Mouse (Mus musculus): Measurements from ENCODE around the gene Itgb1. TPM values are rescaled to one million over a fixed set of nuclear protein-coding genes. Genes with fewer than 3 reads are reported as not detected.

Gene Itgb1
- total RNA-seq, 2 experiments from 2014 or later = 33.6 to 34.3 TPM

GRCm38 (mm10) chr8:128680548-128681325 lies 4.7 kb upstream of the Itgb1 start:
- DNase-seq (ENCODE audit: low spot score in 2 of 2) = no peak

GRCm38 (mm10) chr8:128681970-128682369 lies 3.5 kb upstream of the Itgb1 start:
- DNase-seq (ENCODE audit: low spot score in 2 of 2) = no peak

- DNase-seq (ENCODE audit: low spot score in 2 of 2) = no peak
These were observed 596 bp upstream of the Itgb1 start for GRCm38 (mm10) chr8:128684609-128685506.

GRCm38 (mm10) chr8:128686429-128686990 lies 1.1 kb downstream of the Itgb1 start:
- DNase-seq (ENCODE audit: low spot score in 2 of 2) = no peak

GRCm38 (mm10) chr8:128688679-128689078 lies 3.2 kb downstream of the Itgb1 start:
- DNase-seq (ENCODE audit: low spot score in 2 of 2) = no peak

GRCm38 (mm10) chr8:128690056-128690455 lies 4.6 kb downstream of the Itgb1 start:
- no peak for DNase-seq (ENCODE audit: low spot score in 2 of 2)

GRCm38 (mm10) chr8:128696701-128697397 lies 11.4 kb downstream of the Itgb1 start:
- DNase-seq (ENCODE audit: low spot score in 2 of 2) = no peak

GRCm38 (mm10) chr8:128697945-128698344 lies 12.5 kb downstream of the Itgb1 start:
- no peak for DNase-seq (ENCODE audit: low spot score in 2 of 2)

GRCm38 (mm10) chr8:128704376-128704775 lies 18.9 kb downstream of the Itgb1 start:
- DNase-seq (ENCODE audit: low spot score in 2 of 2) = no peak

GRCm38 (mm10) chr8:128704836-128705235 lies 19.4 kb downstream of the Itgb1 start:
- DNase-seq (ENCODE audit: low spot score in 2 of 2) = no peak

- peak; percentile 14 to 76 for DNase-seq (ENCODE audit: low spot score in 2 of 2)
These were observed 23.8 kb downstream of the Itgb1 start for GRCm38 (mm10) chr8:128709261-128709660.

GRCm38 (mm10) chr8:128716184-128716583 lies 30.7 kb downstream of the Itgb1 start:
- peak; percentile 19 to 75 for DNase-seq (ENCODE audit: low spot score in 2 of 2)

- peak in 1 of 2 experiments; percentile 46 for DNase-seq (ENCODE audit: low spot score in 2 of 2)
These were observed 39.4 kb downstream of the Itgb1 start for GRCm38 (mm10) chr8:128724819-128725218.

- no peak for DNase-seq (ENCODE audit: low spot score in 2 of 2)
These were observed 41.8 kb downstream of the Itgb1 start for GRCm38 (mm10) chr8:128727213-128727612.

- DNase-seq (ENCODE audit: low spot score in 2 of 2) = no peak
These were observed 46.8 kb downstream of the Itgb1 start for GRCm38 (mm10) chr8:128732254-128732653.

GRCm38 (mm10) chr8:128734118-128734517 lies 48.7 kb downstream of the Itgb1 start:
- peak in 1 of 2 experiments; percentile 37 for DNase-seq (ENCODE audit: low spot score in 2 of 2)

GRCm38 (mm10) chr8:128735692-128736091 lies 50.2 kb downstream of the Itgb1 start:
- peak in 1 of 2 experiments; percentile 29 for DNase-seq (ENCODE audit: low spot score in 2 of 2)

All from layer of hippocampus, adult 18-20 months (tissue).